Mouse (Mus musculus) granulocyte monocyte progenitor cell, adult 5-6 weeks (primary cell): ENCODE results near the gene Ntn1. TPM values are rescaled to one million over a fixed set of nuclear protein-coding genes. Genes with fewer than 3 reads are reported as not detected.

ENCODE experiments used
- ATAC-seq: replicated peaks from 2 replicates; pipeline ENCODE4 v1.8.0; 2016; ENCODE audit warnings: mild to moderate bottlenecking, moderate TSS enrichment, inconsistent platforms; ENCODE audit not compliant: poor library complexity, severe bottlenecking
- total RNA-seq, 2 experiments: library from RNA; stranded (forward) in 1 of 2; stranded (reverse) in 1 of 2; fragments of 200-712, 200-1000 nt in 1 of 2; fragments of >200 nt in 1 of 2; fragmentation: Nextera tagmentation in 1 of 2; gene quantifications; 2 replicates each; pipeline ENCODE4 v1.2.3; 2014 to 2017

Ntn1 gene
- total RNA-seq, 2 experiments from 2014 or later: not detected

DNA sequence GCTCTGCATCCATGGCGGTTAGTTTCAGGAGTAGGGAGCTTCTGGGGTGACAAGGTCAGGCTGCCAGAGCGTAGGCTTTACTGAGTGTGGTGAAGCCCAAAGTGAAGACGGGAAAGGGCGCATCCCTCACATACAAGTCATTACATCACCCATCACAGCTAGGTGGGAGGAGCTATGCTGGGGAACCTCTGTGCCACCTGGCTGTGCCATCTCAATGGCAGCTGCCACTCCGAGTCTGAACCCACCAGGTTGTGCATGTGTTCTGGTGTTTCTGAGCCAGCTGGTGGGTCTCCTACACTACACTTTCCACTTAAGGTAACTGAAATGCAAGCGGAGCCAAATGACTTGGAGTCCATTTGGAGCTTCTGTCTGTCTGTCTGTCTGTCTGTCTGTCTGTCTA lies 172.8 kb downstream of the Ntn1 start:
- ATAC-seq: no peak

DNA sequence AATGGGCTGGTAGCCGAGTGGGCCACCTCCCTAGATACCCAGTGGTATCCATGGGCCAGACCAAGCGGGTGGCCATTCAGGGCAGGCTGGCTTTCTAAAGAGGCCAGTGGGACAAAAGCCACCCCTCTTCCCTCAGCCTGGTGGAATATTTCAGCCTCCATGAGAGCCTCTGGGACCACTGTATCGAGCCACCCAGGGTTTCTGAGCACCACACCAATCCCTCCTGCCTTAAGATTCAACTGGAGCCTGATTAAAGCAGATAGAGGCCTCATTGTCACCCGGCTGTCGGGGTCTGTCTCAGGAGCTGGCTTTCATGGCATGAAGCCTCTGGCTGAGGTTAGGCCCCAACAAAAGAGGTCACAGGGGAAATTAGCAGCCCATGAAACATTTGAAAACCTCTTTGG lies 174.0 kb downstream of the Ntn1 start:
- ATAC-seq: no peak

DNA sequence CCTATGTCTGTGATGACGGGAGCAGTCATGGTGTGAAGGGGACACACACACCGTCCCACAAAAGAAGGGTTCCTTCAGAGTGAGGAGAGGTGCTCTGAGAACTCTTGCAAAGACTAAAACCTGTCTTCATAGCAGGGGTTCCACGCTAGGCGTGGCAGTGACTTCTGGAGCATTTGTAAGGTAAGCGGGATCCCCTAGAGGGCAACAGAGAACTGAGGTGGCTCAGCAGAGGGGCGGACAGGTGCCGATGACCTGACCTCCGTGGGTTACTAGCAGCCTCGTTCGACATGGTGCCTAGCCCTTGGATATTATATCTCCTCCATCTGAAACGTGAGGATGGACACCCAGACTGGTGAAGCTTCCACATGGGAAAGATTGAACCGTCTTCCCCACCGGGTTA lies 177.5 kb downstream of the Ntn1 start:
- no peak for ATAC-seq

DNA sequence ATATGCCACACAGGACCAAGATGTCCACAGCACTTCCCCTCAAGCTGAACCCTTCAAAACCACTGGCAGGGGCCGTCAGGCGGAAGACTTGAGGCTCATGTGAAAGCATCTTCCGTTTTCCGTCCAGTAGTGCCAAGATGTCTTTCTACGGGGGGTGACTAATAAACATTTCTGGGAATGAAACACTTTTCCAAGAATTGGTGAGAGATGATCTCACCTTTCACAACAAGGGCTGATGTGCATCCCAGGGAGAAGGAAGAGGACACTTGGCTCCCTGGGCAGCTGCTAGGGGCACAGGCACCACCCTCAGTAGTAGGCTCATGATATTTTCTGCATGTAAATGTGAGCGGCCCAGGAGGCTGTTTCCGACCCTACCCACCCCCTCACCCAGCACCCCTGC lies 178.4 kb downstream of the Ntn1 start:
- ATAC-seq: no peak

DNA sequence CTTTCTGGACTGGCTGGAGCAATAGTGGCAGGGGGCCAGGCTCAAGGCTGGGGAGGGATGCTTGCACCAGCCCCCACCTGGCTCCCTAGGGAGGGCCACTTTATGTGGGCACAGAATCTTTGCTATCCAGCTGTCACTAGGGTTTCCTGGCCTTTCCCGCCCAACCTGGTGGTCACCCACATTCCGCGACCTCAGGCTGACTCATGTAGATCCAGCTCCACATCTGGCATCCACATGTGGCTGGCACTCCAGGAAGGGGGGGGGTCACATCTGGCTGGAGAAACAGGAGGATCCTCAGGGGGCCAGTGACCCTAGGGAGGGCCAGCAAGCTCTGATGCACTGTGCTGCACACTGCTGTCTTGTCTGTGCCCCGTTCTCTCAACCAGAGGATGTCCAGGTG lies 179.9 kb downstream of the Ntn1 start:
- ATAC-seq: no peak

DNA sequence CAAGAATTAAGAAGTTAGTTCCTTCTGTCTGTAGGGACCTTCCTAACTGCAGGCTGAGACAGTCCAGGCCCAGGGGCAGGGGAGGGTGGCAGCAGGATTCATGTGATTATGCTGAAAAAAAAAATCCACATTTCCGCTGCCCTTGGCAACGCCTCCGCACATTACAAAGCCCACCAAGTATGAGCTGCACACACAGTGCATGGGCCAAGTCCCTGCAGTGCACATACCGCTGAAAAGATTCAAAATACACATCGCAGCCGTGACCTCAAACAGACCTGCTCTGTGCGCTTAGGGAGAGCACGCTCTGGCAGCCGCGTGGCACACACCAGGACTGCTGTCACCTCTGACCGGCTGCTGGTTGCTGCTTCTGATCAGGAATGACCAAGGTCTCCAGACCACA lies 184.6 kb downstream of the Ntn1 start:
- no peak for ATAC-seq

DNA sequence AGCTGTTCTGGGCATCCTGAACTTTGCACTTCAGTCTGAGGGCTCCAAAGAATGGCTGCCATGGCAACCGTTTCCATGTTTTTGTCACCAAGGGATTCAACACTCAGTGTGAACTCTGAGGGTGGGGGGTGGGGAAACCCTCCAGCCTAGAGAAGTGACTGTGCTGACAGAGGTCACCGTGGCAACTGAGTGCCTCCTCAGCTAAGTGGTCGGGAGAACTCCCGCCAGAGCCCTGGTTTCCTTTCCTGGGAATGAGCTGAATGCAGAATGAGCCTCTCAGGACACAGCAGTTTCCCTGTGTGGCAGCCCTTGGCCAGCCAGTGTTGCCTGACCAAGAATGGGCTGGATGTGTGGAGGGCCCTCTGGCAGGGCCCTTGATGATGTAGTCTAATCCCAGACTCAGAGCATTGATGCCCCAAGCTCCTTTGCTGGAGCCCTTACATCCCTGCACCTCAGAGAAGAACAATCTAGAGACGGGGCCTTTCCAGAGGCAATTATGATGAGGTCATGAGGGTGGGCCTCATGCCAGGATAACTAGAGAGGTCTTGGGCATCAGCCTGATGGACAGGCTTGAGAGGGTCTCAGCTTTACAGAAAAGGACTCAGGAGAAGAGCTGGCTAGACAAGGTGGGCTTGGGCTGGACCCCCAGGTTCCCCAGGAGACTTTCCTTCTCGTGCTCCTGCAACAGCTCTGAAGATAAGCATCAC lies 185.3 kb downstream of the Ntn1 start:
- ATAC-seq: no peak

DNA sequence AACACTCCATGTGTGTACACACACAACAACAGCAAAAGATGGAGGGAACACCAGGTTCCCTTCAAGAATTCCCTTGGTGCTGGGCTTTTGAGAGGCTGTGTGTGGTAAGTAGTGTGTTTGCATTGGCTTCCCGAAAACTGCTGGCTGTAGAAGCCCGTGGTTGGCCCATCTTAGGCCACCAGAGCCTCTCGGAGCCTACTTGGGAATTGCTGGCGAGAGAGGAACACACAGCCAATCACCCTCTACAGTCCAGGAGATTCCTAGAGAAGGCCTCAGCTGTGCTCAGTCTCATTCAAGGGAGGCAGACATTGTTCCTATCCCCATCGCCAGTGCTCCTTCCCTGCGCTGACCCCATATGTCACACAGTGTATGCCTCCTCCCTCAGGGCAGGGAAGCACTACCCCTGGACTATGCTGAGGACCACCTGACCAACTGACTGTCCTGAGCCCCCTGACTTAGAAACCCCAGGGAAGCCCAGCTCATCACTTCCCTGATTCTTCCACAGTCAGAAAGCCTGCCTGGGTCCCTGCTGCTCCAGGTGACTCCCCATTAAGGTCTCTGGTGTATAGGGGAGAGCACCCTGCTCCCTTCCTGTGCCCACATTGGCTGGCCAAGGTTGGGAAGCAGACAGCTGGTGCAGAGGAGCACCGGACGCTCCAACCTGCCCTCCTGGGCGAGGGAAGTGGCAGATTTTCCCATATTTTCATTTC lies 186.0 kb downstream of the Ntn1 start:
- no peak for ATAC-seq

DNA sequence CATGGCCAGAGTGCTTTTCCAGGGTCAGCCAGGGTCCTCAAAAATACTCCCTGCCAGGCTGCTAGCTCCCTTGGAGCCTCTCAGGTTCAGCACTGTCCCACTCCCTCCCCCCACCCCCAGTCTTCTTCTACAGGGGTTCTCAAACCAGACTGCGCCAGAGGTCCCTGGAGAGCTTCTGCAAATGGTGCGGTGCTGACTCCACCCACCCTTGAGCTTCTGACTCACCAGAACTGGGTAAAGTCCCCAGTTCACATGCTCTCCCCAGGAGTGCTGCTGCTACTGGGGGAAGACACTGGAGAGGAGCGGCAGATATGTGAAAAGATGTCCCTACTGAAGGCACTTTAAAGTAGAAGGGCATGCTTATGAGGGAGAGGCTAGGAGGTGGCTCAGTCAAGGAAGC lies 186.7 kb downstream of the Ntn1 start:
- ATAC-seq: no peak

DNA sequence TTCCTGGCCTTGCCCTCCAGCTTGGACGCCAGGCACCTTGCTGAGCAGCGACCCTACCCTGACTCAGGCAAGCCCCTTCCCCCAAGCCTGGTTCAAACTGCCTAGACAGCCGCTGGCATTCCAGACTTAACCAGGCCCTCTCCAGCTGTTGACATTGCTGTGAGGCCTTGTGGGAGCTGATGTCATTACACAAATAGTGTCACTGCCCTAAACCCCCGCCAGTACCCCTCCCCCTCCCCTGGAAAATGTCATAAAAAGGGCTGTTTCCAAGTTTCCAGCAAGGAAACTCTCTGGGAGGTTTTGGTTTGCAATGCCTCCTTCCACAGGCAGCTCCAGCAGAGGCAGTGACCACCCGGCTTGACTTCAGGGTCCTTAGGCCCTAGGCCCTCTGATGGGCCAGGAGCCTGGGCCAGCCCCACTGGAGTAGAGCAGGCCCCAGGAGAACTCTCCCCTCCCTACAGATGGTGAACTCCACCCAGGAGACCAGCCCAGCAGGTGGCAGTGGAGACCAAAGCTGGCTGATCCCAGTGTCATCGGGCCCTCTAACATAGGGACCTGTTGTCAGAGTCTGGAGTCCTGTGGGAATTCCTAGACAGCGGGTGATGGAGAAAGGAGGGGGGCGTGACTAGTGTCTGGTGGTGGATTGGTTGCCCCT lies 188.6 kb downstream of the Ntn1 start:
- ATAC-seq: no peak

DNA sequence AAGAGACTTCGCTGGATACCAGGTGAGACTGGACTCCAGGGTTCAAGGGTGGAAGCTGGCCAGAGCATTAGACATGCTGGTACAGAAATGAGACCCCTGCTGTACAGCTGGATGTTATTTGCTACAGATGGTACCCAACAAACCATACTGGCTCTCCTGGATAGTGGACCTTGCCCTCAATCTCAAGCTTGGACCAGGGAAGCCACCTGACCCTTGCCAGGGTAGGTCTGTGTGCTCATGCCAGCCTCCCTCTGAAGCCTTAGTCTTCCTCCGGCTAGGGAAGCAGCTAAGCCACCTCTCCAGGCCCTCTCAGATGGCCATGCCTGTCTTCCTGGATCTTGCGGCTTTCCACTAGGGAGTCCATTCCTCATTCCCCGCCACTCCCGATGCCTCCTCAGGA lies 189.9 kb downstream of the Ntn1 start:
- ATAC-seq: no peak

DNA sequence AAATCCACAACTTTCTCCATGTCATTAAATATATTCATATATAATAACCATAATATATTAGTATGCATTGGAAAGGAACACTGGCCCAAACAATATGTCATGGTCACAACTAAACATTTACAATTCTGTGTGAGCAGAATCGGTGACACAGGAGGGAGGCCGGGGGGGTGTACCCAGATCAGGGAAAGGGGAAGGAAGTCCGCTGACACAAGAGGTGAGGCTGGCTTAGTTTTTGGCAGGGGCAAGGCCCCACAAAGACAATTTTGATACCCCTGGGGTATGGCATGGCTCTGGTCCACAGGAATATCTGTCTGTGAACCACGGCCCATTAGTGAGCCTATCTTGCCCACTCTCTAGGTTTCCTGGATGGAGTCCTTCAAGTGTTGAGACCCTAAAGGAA lies 191.1 kb downstream of the Ntn1 start:
- peak; percentile 58; the same call in 1 of the 2 replicates for ATAC-seq

DNA sequence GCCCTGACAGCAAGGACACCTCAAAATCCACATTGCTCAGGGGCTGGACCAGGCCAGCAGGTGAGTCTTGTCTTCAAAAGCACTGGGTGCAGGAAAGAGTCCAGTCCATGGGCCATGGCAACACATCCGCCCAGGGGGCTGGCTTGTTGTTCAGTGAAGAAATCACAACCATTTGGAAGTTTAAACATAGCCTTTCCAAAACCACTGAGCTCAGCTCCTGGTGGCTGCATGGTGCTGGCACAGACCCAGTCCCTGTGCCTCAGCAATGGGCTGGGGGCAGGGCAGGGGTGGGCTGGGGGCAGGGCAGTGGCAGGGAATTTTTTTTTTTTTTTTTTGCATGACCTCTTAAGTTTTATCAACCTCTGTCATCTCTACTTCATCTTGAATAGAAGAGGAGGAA lies 192.0 kb downstream of the Ntn1 start:
- ATAC-seq: 0 out of 2 replicates have a peak, but pooled peaks have one; percentile 21

DNA sequence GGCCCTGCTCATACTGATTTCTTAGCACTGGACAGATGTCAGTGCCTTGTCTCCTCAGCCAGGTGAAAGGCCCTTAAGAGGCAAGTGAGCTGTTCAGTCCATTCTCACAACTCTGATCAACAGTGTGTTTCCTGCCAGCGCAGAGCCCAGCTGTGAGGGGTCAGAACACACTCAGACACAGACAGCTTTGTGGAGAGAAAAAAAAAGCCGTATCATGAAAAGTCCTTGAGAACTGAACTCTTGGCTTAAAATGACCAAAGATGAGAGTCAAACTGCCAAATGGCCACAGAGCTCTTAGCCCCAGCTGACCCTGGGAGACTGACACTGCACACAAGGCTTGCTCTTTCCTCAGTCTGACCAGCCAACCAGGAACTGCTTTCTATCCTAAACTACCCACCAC lies 192.6 kb downstream of the Ntn1 start:
- no peak for ATAC-seq

DNA sequence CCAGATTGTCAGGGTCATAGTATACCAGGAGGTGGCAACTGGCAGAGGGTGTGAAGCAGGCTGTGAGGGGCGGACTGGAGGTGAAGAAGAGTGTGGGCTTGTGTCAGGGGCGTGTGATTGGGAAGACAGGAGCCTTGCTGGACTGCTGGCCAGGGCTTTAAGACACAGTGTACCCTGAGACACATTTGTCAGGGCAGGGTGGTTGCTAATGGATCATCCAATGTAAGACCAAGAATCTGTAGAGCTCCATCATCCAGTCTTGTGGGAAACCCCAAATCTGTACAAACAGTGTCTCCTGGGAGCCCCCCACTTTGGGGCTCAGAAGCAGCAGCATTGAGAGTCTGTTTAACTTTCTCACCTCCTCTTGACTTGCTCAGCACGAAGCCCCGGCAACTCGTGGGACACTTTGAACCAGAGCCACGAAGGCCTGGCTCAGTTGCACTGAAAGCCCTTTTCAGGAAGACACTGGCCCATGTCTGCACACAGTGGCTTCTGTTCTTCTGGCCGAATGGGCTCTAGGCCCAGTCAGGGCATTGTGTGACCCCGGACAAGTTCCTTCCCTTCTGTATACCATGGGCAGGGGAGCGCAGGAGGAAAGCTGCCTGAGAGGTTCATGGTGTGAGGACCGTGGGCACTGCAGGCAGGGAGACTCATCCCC lies 194.9 kb downstream of the Ntn1 start:
- ATAC-seq: no peak

DNA sequence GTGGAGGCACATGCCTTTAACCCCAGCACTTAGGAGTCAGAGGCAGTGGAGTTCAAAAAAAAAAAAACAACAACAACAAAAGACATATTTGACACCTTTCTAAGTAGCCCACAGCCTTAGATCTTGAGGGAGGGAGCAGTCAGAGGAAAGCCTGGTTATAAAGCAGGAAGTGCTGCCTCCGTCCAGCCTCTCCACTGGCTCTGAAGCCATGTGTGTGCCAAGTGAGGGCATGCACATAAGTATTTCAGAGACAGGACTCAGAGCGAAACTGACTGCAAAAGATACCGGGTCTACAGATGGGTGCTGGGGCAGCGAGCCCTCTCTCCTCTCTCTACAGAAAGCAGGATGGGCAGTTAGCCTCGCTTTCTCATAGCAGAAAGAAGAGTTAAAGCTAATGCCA lies 196.2 kb downstream of the Ntn1 start:
- ATAC-seq: no peak

DNA sequence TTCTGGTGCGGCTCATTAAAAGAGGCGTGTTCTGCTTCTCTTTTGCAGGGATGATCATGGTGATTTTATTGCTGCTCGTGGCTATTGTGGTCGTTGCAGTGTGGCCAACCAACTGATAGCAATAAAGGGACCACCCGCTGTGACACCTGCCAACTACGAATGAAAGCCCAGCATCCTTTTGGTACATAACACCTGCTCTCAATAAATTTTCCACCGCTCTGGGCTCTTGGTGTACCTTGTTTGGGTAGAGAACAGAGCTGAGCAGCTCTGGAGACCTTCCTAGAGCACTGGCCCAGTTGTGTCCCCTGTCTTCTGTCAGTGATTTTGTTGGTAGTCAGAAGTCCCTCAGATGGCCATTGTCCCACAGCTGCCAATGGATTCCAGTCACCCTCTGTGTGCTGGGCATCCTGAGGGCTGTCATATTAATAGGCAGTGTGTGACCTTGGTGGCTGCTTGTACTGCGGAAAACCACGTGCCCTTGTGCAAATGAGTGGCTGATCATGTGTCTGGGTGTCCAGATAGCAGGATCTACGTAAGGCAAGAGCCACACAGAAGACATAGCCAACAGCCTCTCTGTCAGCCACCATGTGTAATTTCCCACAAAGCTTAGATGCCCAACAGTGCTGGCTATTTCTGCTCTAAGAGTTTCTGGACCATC lies 196.8 kb downstream of the Ntn1 start:
- ATAC-seq: no peak

DNA sequence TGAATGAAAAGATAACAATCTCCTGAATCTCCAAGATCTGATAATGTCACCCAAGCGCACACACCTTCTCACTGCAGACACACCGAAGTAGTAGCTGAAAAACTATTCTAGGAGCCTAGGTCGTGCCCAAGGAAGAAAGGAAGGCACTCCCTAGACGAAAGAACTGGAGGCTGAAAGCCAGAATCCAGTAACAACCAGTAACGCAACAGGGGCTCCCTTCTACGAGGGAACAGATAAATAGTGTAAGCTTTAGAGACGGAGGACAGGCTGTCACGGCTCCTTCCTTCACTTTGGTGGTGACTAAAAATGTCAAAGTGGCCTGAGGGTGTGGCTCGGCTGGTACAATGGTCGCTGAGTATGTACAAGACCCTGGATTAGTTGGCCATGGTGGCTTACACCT lies 198.1 kb downstream of the Ntn1 start:
- ATAC-seq: no peak

DNA sequence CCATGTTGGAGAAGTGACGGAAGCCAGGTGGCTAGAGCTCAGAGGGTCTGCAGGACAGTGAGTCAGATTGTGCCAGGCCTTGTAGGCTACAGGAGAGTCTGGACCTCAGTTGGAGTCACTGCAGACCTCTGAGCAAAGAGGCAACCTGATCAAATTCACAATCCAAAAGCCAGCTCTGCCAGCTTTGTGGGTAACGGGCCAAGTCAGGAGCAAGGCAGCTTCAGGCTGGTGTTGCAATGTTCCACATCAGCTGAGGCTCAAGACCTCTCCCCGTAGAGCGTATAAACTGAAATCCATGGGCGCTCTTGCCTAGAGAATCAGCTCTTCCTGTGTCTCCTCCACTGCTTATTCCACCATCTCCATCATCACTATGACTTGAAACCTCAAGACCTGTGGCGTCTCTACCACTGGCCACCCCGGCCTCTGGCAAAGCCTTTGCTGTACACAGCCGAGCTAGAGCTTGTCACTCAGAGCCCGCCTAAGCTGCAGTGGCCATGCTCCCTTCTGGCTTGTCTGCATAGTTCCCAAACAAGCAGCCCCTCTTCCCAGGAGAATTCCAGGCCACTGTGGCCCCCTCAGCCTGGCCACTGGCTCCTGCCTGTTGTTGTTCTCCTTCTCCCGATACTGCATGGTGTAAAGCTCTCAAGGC lies 198.7 kb downstream of the Ntn1 start:
- ATAC-seq: no peak

DNA sequence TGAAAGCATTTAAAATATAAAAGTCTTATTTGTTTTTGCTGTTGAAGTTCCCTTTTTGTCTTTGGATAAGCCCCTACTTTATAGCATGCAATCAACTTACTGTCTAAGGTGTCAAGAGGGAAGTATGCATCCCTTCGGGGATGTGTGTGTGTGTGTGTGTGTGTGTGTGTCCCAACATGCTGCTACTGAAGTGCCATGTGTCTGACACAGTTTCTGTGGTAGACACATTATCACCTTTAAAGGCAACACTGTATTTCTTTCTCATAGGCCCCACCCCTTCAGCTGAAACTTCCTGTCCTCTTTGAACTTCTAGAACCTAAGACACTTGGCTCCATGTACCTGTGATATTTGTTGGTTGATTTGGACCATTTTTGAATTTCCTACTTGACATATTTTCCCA lies 199.6 kb downstream of the Ntn1 start:
- 0 out of 2 replicates have a peak, but pooled peaks have one; percentile 39 for ATAC-seq
